Mouse (Mus musculus): ENCODE measurements around the gene Cntnap5a.

Cntnap5a gene

DNA sequence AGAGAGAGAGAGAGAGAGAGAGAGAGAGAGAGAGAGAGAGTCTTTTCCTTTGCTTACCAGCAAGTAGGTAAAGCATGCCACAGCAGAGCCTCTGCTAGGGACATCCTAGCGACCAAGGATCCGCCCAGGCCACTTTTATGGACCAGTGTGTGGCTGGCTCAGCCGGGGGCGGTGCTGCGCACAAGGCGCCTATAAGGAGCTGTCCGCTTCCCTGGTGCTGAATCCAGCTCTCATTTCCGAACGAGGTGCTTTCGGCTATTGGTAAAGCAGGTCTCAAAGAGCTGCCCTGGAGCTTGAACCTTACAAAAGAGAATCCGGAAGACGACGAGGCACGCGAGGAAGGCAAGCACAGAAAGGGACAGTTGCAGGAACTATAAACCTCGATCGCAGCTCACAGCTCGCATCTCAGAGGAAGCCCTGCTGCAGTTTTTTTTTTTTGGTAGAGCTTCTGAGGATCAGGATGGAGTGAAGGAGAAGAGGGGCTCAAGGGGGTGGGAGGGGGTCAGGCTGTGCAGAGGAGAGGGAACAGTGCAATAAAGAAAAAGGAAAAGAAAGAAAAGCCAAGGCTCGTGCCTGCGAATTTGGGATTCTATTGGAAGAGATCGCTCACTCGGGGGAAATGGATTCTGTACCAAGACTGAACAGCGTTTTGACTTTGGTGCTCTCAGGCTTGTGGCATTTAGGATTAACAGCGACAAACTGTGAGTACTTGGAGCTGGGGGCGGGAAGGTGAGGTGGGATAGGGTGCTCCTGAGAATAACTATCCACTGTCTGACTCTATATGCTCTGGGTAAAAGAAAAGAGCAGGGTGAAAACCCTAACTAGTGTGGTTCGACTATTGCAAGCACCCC lies at the start of gene Cntnap5a:
Gene Cntnap5a, plus strand, starts transcription at position 239 of the 851 bp plus-strand sequence.
- DNase-seq (ENCODE audit: low spot score) = no peak

DNA sequence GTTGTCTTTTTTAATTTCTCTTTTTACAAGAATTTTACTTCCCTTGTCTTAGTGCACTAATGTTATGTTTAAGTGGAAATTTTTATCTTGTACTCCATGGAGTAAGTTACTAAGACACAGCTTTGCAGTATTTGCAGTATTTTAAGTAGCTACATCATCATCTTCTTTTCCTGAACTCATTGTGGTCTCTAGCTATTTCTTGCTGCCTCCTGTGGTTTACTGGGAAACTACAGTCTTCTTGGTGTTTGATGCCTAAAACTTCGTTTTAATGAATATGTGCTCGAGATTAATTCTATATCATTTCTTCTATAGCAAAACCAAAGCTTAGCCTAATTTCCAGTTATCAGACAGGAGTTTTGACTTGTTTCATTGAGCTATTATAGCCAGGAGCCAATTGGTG lies 37.6 kb upstream of the Cntnap5a start:
- no peak for DNase-seq (ENCODE audit: low spot score)

- no peak for DNase-seq (ENCODE audit: low spot score)
Measured at GRCm38 (mm10) chr1:115658343-115659064, 26.1 kb upstream of the Cntnap5a start.

DNA sequence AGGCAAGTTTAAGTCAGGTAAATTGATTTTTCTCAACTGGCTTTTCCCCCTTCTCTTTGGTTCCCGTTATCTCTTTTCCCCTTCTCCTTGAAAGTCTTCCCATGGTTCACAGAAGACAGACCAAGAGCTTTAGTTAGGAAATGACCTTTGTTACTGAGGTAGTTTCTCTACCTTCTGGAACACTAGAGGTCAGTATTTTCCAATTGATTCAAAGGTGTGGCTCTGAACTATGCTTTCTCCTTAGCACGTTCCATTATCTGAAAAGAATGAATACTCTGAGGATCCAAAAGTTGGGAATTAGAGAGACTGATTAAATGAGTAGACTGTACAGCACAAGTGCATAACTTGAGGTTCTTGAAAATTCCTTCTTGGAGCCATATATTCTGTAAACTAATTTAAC lies 1.9 kb downstream of the Cntnap5a start:
- no peak for DNase-seq (ENCODE audit: low spot score)

DNA sequence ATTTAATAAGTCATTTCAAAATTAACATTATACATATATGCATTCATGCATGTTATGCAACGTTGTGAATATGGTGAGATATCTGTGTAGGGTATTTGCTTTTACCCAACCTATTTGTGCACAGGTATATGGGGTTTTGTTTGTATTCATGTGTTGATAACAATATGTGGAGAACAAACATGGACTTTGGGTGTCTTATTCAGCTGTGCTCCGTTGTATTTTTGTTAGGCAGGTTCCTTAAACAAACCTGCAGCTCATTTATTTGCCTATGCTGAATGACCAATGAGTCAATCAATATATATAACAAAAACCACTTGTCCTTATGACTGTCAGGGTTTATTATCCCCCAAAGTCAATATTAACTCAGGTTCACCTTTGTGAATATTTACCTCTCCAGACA lies 15.2 kb downstream of the Cntnap5a start:
- DNase-seq (ENCODE audit: low spot score) = no peak

DNA sequence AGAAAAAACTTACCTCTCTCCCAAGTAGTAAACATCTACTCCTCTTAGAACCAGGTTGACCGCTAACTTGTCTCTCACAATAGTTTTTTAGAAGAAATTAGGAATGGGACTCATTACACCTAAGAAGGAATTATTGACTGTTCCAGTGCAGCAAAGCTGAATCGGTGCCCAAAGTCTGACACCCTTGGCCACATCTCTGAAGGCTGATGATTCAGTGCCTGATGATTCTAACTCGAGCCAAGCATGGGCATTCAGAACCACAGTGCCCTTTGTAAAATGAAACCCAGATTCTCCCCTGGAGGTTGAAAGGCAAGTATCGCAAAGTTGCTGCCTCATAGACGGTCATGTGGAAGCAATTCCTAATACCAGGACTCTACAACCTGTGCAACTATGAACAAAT lies 58.0 kb downstream of the Cntnap5a start:
- DNase-seq (ENCODE audit: low spot score) = no peak

- DNase-seq (ENCODE audit: low spot score) = no peak
Measured at GRCm38 (mm10) chr1:115745569-115745968, 61.0 kb downstream of the Cntnap5a start.

GRCm38 (mm10) chr1:115784737-115785136 lies 100.2 kb downstream of the Cntnap5a start:
- DNase-seq (ENCODE audit: low spot score) = no peak

DNA sequence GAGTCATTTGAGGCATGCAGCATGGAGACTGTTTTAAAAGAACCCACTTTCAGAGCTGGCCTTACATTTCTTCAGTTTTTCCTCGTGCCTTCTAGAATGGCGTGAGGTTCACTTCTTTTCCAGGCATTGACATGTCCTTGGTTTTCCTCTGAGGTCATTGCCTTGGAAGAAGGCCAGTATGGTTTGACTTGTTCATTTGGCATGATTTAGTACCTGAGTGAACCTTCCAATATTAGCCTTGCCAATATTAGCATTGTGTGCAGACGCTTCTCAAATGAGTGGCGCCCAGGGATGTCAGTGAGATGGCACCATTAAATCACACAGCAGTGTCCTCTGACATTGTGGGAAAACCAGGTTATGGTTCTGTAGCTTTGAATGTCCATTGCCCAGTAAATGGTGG lies 158.0 kb downstream of the Cntnap5a start:
- DNase-seq (ENCODE audit: low spot score) = no peak

DNA sequence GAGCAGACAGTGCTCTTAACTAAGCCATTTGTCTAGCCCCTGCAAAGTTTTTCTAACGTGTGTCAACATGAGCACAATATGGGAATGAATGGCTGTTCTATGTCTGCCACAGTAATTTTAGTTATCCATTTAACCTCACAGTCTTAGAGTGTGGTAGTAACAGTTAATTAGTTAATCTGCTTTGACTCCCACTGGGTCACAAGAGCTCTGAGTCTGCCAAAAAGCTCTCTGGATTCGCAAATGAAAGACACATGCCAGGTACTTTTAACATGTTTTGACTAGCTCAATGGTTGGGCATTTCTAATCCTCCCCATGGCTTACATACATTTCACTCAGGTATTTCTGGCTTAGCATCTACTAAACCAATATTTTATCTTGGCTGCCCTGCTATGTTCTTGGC lies 163.0 kb downstream of the Cntnap5a start:
- no peak for DNase-seq (ENCODE audit: low spot score)

DNA sequence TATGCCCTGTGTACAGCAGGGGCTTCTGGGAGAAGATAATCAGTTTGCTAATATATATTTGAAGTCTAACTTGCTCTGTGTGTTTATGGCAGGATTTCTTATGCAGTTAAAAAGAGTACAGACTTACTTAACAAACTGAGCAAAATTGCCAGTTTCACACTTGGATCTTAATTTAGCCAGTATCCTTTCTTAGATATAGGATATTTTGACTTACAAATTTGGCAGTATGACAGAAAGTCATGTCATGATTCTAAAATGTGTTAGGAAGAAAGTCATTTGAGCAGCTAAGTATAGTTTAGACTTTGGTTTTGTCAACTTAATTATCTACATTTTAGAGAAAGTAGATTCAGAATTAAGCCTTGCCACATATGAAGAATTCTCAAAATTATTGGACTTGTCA lies 167.7 kb downstream of the Cntnap5a start:
- no peak for DNase-seq (ENCODE audit: low spot score)

DNA sequence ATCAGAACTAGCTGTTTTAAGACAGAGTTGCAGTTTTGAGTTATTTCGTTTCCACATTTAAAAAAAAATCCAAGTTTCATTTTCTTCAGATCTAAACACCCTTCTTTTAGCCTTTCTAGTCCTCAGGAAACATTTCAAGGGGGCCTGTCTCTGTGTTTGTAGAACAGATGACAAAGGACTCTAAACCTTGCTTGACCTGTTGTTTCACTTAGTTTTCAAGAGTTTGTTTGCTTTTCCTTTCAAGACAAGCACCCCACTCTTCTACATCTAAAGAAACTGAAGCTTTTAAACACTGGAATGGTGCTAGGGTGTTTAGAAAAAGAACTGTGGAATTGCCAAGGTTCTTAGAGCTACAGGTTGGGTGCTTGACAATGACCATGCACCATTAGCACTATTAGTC lies 233.8 kb downstream of the Cntnap5a start:
- no peak for DNase-seq (ENCODE audit: low spot score)

- no peak for DNase-seq (ENCODE audit: low spot score)
Measured at GRCm38 (mm10) chr1:115925953-115926665, 241.6 kb downstream of the Cntnap5a start.

DNA sequence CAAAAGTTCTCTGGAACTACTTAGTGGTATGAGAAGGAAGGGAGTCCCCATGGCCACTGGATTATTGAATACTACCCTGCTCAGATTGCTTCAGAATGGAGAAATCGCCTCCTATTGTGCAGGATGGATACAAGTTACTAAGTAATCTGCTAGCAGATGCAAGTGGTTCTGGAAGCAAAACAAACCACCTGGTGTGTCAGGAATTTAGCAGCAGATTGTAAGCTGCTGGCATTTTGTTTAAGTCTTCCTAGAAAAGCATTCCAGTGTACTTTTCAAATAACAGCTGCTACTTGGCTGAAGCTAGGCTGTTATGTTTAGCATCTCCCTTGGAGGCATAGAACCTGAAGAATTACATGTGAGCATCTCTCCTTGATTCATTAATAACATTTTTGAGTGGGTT lies 247.5 kb downstream of the Cntnap5a start:
- DNase-seq (ENCODE audit: low spot score) = peak; percentile 18

DNA sequence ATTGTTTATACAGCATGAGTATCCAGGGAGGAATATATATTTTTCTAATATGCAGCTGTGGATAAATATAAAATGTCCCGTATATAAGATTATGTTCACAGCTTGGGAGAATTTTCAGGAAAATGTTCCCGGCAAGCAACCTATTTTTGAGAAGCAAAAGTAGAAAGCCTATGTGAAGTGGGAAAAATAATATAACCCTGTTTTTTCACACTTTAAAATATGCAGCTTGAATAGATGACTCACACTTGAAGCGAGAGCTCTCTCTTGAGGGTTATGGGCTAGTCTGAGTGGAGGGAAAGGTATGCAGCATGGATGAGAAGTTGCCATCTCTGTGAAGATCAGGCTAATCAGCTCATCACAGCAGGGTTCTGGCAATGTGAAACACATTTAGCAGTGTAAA lies 261.3 kb downstream of the Cntnap5a start:
- DNase-seq (ENCODE audit: low spot score) = no peak

DNA sequence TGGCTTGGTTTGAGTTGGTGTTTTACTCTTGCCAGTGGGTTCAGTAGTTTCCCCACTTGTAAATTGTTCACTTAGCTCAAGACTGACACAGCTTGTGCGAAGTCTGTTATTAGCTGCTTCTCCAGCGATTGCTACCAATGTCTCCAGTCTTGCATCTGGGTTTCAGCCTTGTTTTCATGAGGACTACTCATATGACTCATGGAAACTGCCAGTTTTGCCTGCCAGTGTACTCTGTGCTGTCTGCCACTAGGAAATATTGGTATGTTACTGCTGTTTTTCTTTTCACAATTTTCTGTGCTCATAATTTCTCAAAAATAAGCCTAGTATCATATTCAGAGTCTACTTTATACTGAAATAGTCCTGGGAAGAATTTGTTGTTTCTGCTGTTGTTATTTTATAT lies 272.0 kb downstream of the Cntnap5a start:
- no peak for DNase-seq (ENCODE audit: low spot score)

- no peak for DNase-seq (ENCODE audit: low spot score)
Measured at GRCm38 (mm10) chr1:115964993-115965575, 280.5 kb downstream of the Cntnap5a start.

DNA sequence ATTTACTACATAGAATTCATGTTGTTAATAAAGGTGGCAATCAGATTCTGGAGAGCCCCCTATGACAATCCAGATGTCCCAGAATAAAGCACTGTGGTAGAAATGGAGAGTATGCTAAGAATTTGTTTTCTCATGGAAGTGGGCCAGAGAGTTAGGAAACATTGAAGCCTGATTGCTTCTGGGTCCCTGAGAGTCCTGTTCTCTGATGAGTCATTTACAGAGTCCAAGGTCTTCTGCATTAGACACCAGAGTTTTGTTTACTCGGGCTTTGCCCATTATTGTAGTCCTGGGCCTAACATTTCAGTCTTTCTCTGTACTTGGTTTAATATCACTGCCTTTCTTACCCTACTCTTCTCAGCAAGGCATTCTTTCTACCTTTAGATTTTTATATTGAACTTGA lies 305.6 kb downstream of the Cntnap5a start:
- DNase-seq (ENCODE audit: low spot score) = no peak

GRCm38 (mm10) chr1:116015768-116016167 lies 331.2 kb downstream of the Cntnap5a start:
- DNase-seq (ENCODE audit: low spot score) = no peak

- DNase-seq (ENCODE audit: low spot score) = no peak
Measured at GRCm38 (mm10) chr1:116029653-116030052, 345.1 kb downstream of the Cntnap5a start.

DNA sequence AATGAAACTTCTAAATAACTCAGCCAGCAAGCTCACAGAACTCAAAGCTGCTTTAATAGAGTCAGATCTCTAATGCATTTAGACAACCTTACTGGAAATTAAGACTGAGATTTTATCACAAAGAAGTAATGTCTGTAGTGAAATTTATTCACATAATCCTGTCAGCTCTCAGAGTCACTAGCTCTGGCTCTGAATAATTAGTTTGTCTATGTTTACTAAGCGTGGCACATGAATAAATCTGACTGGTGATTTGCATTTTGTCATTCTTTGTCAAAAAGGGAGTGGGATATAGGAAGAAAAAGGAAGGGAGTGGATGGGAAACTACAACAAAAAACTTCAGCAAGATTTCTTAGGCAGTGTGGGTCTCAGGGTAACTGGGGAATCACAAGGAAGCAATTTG lies 351.3 kb downstream of the Cntnap5a start:
- no peak for DNase-seq (ENCODE audit: low spot score)

GRCm38 (mm10) chr1:116036894-116037293 lies 352.3 kb downstream of the Cntnap5a start:
- no peak for DNase-seq (ENCODE audit: low spot score)

All from layer of hippocampus, adult 9-10 months (tissue).